Comparison of ENCODE assay signal across 16 mouse cellular contexts in genomic region chr19:30950610-30951009, GRCm38 (mm10).
"Had no signal": no experiment of that assay in that cellular context is flagged by ENCODE, and none has a peak within 500 bp of the region (broad histone marks: within the 10 kb centered on the region; RNA-seq: fewer than 3 reads in every experiment).

No protein-coding gene starts in this region.

- DNase-seq: retina, postnatal 1 day; right cerebral cortex, postnatal 14 days; right cerebral cortex, postnatal 25 days; right cerebral cortex, postnatal 4 days; spleen, adult 18-20 months; thymus, adult 18-20 months; thymus, adult 2 months; thymus, postnatal 14 days; thymus, postnatal 25 days; thymus, postnatal 36 days; thymus, postnatal 4 days had no signal

- H3K27me3 ChIP-seq: neural tube, embryonic 12.5 days; neural tube, embryonic 13.5 days; neural tube, embryonic 15.5 days; stomach, embryonic 15.5 days had no signal

- H3K27ac ChIP-seq: neural tube, embryonic 12.5 days; neural tube, embryonic 13.5 days; neural tube, embryonic 15.5 days; stomach, embryonic 15.5 days; stomach, postnatal 0 days had no signal

- H3K4me3 ChIP-seq: neural tube, embryonic 12.5 days; neural tube, embryonic 13.5 days; neural tube, embryonic 15.5 days; stomach, embryonic 15.5 days had no signal

- H3K9me3 ChIP-seq: neural tube, embryonic 12.5 days; neural tube, embryonic 13.5 days; neural tube, embryonic 15.5 days; stomach, embryonic 15.5 days had no signal

- H3K9ac ChIP-seq: neural tube, embryonic 12.5 days; neural tube, embryonic 13.5 days; neural tube, embryonic 15.5 days; stomach, embryonic 15.5 days had no signal

- H3K4me1 ChIP-seq: neural tube, embryonic 12.5 days; neural tube, embryonic 15.5 days; stomach, embryonic 15.5 days had no signal

- H3K4me2 ChIP-seq: neural tube, embryonic 12.5 days; neural tube, embryonic 13.5 days; neural tube, embryonic 15.5 days; stomach, embryonic 15.5 days had no signal

- H3K36me3 ChIP-seq: neural tube, embryonic 12.5 days; neural tube, embryonic 13.5 days; neural tube, embryonic 15.5 days; stomach, embryonic 15.5 days had no signal
